Mouse (Mus musculus): ENCODE data around the gene Hacd4. TPM values are rescaled to one million over a fixed set of nuclear protein-coding genes. Genes with fewer than 3 reads are reported as not detected.

Gene Hacd4
- polyA plus RNA-seq, 1 experiment from 2014 or later: 9.1 TPM

GRCm38 (mm10) chr4:88458673-88459072 is 19.9 kb upstream of the Hacd4 start:
- H3K27me3 ChIP-seq: no peaks in the 10 kb centered on the region
- WGBS: 68% methylated on average over 2 of the region's 2 CpGs

GRCm38 (mm10) chr4:88458093-88458492 is 19.4 kb upstream of the Hacd4 start:
- no peaks in the 10 kb centered on the region for H3K9me3 ChIP-seq
- H3K9ac ChIP-seq: no peak overlapping the region
- H3K4me2 ChIP-seq: no peak overlapping the region
- H3K27me3 ChIP-seq: no peaks in the 10 kb centered on the region
- ATAC-seq (ENCODE audit: insufficient number of reproducible peaks, low FRiP score, low TSS enrichment, low read depth): no peak
- H3K4me1 ChIP-seq: no peaks in the 10 kb centered on the region
- WGBS: 76% methylated on average over 1 of the region's 1 CpGs
- H3K36me3 ChIP-seq: no peaks in the 10 kb centered on the region
- no peak overlapping the region for H3K27ac ChIP-seq
- no peak overlapping the region for H3K4me3 ChIP-seq

More at GRCm38 (mm10) chr4:88458673-88459072, 19.9 kb upstream of the Hacd4 start:
- Histone ChIP-seq H3K4me1 (no peaks in the 10 kb centered on the region), H3K9me3 (no peaks in the 10 kb centered on the region), H3K4me2 (no peak overlapping the region), H3K9ac (no peak overlapping the region), H3K4me3 (no peak overlapping the region), H3K27ac (no peak overlapping the region), H3K36me3 (no peaks in the 10 kb centered on the region)
- ATAC-seq (ENCODE audit: insufficient number of reproducible peaks, low FRiP score, low TSS enrichment, low read depth): no peak

DNA sequence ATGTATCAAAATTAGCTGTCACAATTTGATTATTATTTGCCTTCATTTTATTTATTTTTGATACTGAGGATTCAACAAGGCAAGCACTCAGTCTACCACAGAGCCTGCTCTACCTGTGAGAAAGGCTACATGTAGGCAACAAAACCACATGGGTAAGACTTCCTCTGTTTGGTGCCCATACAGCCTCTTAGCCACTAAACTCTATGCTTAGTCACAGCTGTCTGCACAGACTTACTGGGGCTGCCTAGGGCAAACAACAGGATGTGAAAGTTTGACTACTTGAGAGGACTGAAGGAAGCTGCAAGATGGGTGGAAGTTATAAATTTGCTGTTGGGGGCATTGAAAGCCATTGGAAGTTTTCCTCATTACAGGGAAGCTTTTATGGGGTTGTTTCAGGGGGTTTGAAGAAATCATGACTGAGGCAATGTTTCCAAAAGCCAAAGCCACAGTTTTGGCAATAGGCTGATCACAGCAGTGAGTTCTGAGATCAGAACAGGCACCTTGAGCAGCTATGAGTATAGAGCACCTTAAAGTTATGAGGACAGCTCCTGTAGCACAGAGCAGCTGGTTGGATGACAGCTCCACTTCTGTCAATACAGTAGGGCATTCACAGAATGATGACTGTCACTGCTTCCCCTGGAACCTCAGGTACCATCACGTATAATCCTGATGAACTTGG is 11.5 kb upstream of the Hacd4 start:
- no peak for ATAC-seq (ENCODE audit: insufficient number of reproducible peaks, low FRiP score, low TSS enrichment, low read depth)

GRCm38 (mm10) chr4:88448976-88449375 is 10.2 kb upstream of the Hacd4 start:
- Histone ChIP-seq H3K4me1 (no peaks in the 10 kb centered on the region), H3K27me3 (no peaks in the 10 kb centered on the region), H3K4me2 (no peak overlapping the region), H3K27ac (no peak overlapping the region), H3K36me3 (no peaks in the 10 kb centered on the region), H3K9me3 (no peaks in the 10 kb centered on the region), H3K4me3 (no peak overlapping the region), H3K9ac (no peak overlapping the region)
- 56% methylated on average over 2 of the region's 2 CpGs for WGBS
- ATAC-seq (ENCODE audit: insufficient number of reproducible peaks, low FRiP score, low TSS enrichment, low read depth): no peak

More for the DNA sequence above, 11.5 kb upstream of the Hacd4 start:
- Histone ChIP-seq H3K9me3 (no peaks in the 10 kb centered on the region), H3K27me3 (no peaks in the 10 kb centered on the region), H3K9ac (no peak overlapping the region), H3K36me3 (no peaks in the 10 kb centered on the region), H3K4me1 (no peaks in the 10 kb centered on the region), H3K27ac (no peak overlapping the region), H3K4me2 (no peak overlapping the region), H3K4me3 (no peak overlapping the region)
- WGBS: 97% methylated on average over 1 of the region's 1 CpGs

- Histone ChIP-seq H3K9ac (no peak overlapping the region), H3K27ac (no peak overlapping the region), H3K27me3 (no peaks in the 10 kb centered on the region; the same call in 1 of the 2 replicates), H3K4me1 (peaks cover 14% of the 10 kb centered on the region), H3K4me2 (no peak overlapping the region), H3K4me3 (no peak overlapping the region), H3K9me3 (no peaks in the 10 kb centered on the region), H3K36me3 (no peaks in the 10 kb centered on the region)
- ATAC-seq (ENCODE audit: insufficient number of reproducible peaks, low FRiP score, low TSS enrichment, low read depth): no peak
- WGBS: 86% methylated on average over 7 of the region's 7 CpGs
Observed at GRCm38 (mm10) chr4:88440814-88441213, 2.1 kb upstream of the Hacd4 start.

DNA sequence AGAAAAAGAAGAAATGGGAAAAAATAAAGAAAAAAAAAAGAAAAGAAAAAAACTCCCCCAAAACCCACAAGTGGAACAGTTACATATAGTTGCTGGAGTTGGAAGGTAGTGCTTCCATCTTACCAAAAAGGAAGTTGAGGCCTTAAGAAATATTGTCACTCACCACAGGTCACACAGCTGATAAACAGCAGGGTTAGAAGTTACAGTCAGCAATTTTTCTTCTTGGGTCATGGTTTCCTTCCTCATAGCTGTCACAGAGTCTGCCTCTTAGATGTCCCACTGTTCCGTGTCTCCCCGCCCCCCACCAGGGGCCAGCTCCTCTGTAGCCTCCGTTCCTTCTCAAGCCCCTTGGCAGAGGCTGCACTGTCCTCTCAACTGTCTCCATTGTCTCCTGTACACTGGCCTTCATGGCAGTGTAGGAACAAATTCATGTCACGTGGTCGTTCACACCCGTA is 968 bp upstream of the Hacd4 start:
- Histone ChIP-seq H3K36me3 (no peaks in the 10 kb centered on the region), H3K9ac (no peak overlapping the region), H3K4me2 (no peak overlapping the region), H3K9me3 (no peaks in the 10 kb centered on the region), H3K27me3 (no peaks in the 10 kb centered on the region; the same call in 1 of the 2 replicates), H3K4me3 (no peak overlapping the region), H3K27ac (no peak overlapping the region), H3K4me1 (peaks cover 14% of the 10 kb centered on the region)
- no peak for ATAC-seq (ENCODE audit: insufficient number of reproducible peaks, low FRiP score, low TSS enrichment, low read depth)
- 79% methylated on average over 6 of the region's 6 CpGs for WGBS

DNA sequence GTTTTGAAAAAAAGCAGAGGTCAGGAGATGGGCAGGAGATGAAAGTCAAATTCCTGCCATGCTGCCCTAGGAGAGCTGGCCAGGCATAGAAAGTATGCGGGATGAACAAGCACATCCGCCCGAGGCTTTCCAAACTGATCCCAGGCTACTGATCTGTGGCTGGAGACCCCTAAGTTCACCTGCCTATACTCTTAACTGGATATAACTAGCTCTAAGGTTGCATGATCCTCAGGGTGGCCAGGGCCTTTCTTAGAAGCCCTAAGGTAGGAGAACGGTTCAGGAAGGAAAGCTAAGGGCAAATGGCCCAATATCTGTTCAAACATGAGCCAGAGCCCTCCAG is 232 bp upstream of the Hacd4 start:
- no peak for ATAC-seq (ENCODE audit: insufficient number of reproducible peaks, low FRiP score, low TSS enrichment, low read depth)
- no peaks in the 10 kb centered on the region for H3K36me3 ChIP-seq
- no peaks in the 10 kb centered on the region for H3K9me3 ChIP-seq
- H3K9ac ChIP-seq: peak overlapping the region; percentile 40; the same call in 1 of the 2 replicates
- peak overlapping the region; percentile 70 for H3K4me2 ChIP-seq
- 22% methylated on average over 4 of the region's 4 CpGs for WGBS
- H3K4me3 ChIP-seq: peak overlapping the region; percentile 44
- no peak overlapping the region for H3K27ac ChIP-seq
- H3K4me1 ChIP-seq: peaks cover 14% of the 10 kb centered on the region
- no peaks in the 10 kb centered on the region; the same call in 1 of the 2 replicates for H3K27me3 ChIP-seq

GRCm38 (mm10) chr4:88437917-88438316 is 811 bp downstream of the Hacd4 start:
- H3K4me3 ChIP-seq: no peak overlapping the region
- WGBS: 34% methylated on average over 2 of the region's 2 CpGs

DNA sequence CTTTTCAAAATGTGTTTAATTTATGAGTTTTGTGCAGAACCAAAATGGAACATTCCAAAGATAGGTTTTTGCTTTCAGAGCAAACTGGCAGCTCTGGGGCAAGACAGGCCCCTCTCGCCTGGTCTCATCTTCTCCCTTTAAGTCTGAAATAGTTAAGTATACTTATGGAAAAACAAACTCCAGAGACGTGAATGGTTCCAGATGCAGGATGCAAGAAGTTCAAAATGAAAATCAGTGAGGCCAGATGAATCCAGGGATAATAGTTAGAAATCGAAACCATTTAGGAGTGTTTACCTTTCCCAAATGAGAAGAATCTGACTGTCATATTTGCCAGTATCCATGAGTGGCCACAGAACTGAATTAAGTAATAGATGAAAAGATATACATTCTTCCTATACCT is 1.6 kb downstream of the Hacd4 start:
- Histone ChIP-seq H3K27me3 (no peaks in the 10 kb centered on the region; the same call in 1 of the 2 replicates), H3K9me3 (no peaks in the 10 kb centered on the region), H3K9ac (no peak overlapping the region), H3K4me3 (no peak overlapping the region), H3K4me1 (peaks cover 14% of the 10 kb centered on the region), H3K4me2 (no peak overlapping the region), H3K27ac (no peak overlapping the region), H3K36me3 (no peaks in the 10 kb centered on the region)
- 56% methylated on average over 3 of the region's 3 CpGs for WGBS
- ATAC-seq (ENCODE audit: insufficient number of reproducible peaks, low FRiP score, low TSS enrichment, low read depth): no peak

More at GRCm38 (mm10) chr4:88437917-88438316, 811 bp downstream of the Hacd4 start:
- H3K36me3 ChIP-seq: no peaks in the 10 kb centered on the region
- H3K27ac ChIP-seq: no peak overlapping the region
- H3K9me3 ChIP-seq: no peaks in the 10 kb centered on the region
- ATAC-seq (ENCODE audit: insufficient number of reproducible peaks, low FRiP score, low TSS enrichment, low read depth): no peak
- peaks cover 14% of the 10 kb centered on the region for H3K4me1 ChIP-seq
- no peaks in the 10 kb centered on the region; the same call in 1 of the 2 replicates for H3K27me3 ChIP-seq
- H3K4me2 ChIP-seq: peak overlapping the region; percentile 70
- no peak overlapping the region for H3K9ac ChIP-seq

DNA sequence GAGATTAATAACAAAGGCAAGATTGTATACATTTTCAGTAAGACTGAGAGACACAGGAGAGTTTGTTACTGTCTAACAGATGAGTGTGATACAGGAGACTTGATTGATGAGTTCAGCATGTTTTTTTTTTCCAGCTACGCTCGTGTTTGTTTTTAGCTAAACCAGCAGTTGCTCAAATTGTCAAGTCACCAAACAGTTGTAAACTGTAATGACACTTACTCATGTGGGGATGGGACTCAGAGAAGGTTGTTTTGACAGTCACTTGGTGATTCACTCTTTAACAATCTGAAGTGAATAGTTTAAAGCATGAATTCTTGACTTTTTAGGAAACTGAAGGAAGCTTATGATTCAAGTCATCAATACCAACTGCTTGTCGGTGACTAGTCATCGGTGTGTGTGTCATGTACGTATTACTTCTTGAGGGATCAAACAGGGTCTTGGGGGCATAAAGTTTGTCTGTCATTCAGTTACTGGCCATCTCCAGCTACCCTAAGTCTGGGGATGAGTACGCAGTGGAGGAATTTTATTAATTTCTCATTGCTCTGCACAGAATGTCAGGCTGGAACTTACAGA is 2.0 kb downstream of the Hacd4 start:
- Histone ChIP-seq H3K9ac (no peak overlapping the region), H3K4me1 (peaks cover 14% of the 10 kb centered on the region), H3K9me3 (no peaks in the 10 kb centered on the region), H3K4me2 (no peak overlapping the region), H3K27me3 (no peaks in the 10 kb centered on the region; the same call in 1 of the 2 replicates), H3K36me3 (no peaks in the 10 kb centered on the region), H3K27ac (no peak overlapping the region), H3K4me3 (no peak overlapping the region)
- WGBS: 62% methylated on average over 6 of the region's 6 CpGs
- ATAC-seq (ENCODE audit: insufficient number of reproducible peaks, low FRiP score, low TSS enrichment, low read depth): no peak

DNA sequence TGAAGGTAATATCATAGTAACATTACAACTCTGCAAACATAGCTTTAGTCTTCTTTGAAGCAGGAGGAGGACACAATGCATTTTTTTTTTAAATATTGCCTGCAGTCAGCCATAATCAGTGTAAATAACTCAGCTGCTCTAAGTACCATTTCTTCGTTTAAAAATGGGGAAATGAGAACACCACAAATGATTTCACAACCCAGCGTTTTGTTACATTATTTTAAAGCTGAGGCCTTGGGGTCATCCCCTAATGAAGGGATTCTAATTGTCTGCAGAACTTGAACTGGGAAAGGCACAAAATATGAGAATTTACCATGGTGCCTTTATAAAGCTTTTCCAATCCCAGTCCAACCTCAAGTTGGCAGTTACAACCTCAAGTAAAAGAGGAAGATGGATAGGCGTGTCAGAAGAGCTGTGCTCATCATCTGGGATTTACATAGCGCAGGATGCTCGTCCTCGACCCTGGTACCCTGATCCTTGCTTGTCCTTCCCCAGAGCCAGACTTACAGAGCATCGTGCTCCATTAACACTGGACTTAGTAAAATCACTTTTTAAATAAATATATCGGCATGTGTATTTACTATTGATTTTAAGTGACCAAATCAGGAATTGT is 6.2 kb downstream of the Hacd4 start:
- 73% methylated on average over 8 of the region's 8 CpGs for WGBS
- no peaks in the 10 kb centered on the region for H3K27me3 ChIP-seq
- H3K4me1 ChIP-seq: no peaks in the 10 kb centered on the region; the same call in 1 of the 2 replicates
- H3K9me3 ChIP-seq: no peaks in the 10 kb centered on the region
- no peak overlapping the region for H3K9ac ChIP-seq
- H3K4me3 ChIP-seq: no peak overlapping the region
- no peaks in the 10 kb centered on the region for H3K36me3 ChIP-seq
- H3K4me2 ChIP-seq: no peak overlapping the region
- ATAC-seq (ENCODE audit: insufficient number of reproducible peaks, low FRiP score, low TSS enrichment, low read depth): no peak
- no peak overlapping the region for H3K27ac ChIP-seq

DNA sequence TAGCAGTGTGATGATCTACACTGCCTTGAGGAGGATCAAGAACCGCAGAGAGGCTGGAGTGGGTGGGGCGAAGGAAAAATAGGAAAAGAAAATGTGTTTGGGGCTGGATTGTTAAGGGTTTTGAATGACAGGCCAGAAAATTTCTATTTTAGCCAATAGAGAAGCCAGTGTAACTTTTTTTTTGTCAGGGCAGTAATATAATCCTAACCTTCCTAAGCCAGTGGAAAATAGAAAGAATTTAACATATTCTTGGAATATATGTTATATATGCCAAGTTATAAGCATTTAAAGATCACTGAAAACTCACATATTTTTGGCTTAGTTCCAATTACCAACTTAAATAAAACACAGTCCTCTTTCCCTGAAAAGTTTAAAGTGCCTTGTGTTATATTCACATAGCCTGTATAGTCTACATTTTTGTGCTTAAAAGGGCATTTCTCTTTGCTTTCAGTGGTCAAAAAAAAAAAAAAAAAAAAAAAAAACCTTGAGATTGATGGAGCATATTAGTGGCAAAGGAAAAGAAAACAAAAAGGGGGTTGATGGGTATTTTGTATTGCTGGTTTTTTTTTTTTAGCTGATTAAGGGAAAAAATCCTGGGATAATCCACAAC is 11.0 kb downstream of the Hacd4 start:
- WGBS: 74% methylated on average over 2 of the region's 2 CpGs
- no peak for ATAC-seq (ENCODE audit: insufficient number of reproducible peaks, low FRiP score, low TSS enrichment, low read depth)

More for the DNA sequence above, 11.0 kb downstream of the Hacd4 start:
- Histone ChIP-seq H3K9me3 (no peaks in the 10 kb centered on the region), H3K27me3 (no peaks in the 10 kb centered on the region), H3K9ac (no peak overlapping the region), H3K36me3 (no peaks in the 10 kb centered on the region), H3K4me1 (no peaks in the 10 kb centered on the region), H3K27ac (peak overlapping the region; percentile 43; the same call in 1 of the 2 replicates), H3K4me3 (no peak overlapping the region), H3K4me2 (no peak overlapping the region)

Data from limb, embryonic 15.5 days (tissue).